Mouse (Mus musculus): ENCODE measurements around the gene Sult5a1.
"Not testable (repeated sequence)": the region's sequence is repeated elsewhere in the genome, so short reads cannot be mapped to it uniquely, and the experiment has no call there.

Sult5a1 gene

DNA sequence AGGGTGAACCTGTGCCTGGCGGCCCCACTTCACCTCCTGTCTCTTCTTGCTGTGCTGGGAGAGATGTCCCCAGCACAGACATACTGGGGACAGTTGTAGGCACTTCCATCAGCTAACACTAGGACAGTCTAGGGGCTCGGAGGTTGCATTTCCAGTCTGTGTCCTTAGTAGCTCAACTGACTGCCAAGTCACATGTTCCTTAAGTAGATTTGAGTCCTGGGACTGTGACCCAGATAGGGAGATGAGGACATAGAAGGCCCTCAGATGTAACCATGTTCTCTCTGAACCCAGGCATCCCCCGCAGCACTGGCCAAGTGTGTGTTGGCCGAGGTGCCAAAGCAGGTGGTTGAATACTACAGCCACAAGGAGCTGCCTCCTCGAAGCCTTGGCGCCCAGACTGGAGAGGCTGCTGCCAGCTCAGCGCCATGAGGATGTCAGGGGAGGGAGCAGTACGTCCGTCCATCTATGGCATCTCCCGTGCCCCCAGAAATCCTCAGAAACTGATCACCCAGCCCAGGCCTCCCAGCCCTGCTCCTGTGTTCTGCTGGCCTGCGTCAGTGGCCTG, 23.9 kb downstream of the Sult5a1 start:
- no peak for DNase-seq

DNA sequence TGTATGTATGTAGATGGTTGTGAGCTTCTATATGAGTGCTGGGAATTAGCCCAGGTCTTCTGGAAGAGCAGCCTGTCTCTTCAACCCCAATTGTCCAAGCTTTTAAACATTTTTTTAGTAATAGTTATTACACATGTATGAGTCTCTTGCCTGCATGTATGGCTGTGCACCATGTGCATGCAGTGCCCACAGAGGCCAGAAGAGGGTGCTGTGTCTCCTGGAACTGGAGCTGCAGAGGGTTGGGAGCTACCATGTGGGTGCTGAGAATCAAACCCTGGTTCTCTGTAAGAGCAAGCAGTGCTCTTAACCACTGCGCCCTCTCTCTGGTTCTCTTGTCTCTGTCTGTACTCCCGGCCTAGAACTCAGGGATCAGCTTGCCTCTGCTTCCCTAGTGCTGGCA, 25.2 kb downstream of the Sult5a1 start:
- no peak for DNase-seq

DNA sequence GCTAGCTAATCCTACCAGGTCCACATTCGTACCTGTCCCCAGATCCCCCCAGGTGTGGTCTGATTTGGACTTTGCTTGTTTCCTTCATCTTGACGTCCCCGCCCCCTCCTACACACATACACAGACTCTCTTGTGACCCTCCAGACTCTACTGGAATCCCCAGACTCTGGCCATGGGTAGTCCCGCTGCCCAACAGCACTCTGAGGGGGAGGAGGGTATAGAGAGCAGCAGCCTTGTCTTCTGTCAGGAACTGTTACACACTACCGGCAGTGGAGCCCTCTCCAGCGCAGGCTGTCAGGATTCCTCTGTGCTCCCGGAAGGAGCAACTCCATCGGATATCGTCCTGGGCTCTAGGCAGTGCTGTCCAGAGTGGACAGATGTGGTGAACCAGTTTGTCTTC, 27.1 kb downstream of the Sult5a1 start:
- no peak for DNase-seq

DNA sequence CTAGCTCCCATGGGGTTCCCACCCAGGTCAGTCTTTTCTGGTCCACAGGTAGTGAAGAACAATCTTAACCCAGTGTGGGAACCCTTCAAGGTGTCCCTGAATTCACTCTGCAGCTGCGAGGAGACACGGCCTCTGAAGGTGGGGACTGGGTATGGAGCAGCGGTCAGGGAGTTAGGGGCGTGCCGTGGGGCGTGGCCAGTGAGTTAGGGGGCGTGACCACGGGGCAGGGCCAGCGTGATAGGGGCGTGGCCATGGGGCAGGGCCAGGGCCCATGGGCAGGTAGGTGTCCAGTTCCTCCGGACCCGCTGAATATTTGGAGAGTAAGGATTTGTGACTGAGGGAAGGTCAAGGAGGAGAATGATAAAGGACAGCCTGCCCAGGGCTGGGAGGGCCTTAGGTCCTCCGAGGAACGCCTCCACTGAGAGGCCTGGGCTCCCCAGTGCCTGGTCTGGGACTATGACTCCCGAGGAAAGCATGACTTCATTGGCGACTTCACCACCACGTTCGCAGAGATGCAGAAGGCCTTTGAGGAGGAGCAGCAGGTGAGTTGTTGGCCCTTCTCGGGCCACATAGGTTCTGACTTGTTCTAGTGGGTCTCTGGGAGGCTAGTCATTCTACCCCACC, 31.8 kb downstream of the Sult5a1 start:
- DNase-seq = no peak

- no peak for DNase-seq
Observed at GRCm38 (mm10) chr8:123122670-123123069, 35.4 kb downstream of the Sult5a1 start.

- DNase-seq = no peak
Observed at GRCm38 (mm10) chr8:123122059-123122458, 36.1 kb downstream of the Sult5a1 start.

DNA sequence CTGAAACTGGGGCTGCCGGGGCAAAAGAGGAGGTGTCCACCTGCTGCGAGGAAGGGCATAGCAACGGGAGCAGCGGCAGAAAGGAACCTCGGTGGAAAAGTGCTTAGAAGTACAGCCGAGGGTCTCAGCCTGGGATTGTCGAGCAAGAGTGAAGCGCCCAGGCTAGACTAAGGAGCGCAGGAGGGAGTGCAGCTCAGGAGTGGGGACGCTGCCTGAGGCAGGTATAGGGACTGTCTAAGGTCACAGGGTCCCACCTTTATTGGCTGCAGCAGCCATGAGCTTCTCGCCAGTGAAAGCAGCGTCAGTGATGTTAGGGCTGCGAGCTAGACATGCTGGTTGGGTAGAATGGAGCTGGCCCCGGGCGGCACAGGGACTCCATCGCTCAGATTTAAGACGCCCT, 40.4 kb downstream of the Sult5a1 start:
- DNase-seq = no peak

- DNase-seq = no peak
Observed at GRCm38 (mm10) chr8:123117127-123117731, 40.9 kb downstream of the Sult5a1 start, which contains the start of gene Cpne7. TSS of gene Cpne7 (plus strand) at chr8:123117374.

DNA sequence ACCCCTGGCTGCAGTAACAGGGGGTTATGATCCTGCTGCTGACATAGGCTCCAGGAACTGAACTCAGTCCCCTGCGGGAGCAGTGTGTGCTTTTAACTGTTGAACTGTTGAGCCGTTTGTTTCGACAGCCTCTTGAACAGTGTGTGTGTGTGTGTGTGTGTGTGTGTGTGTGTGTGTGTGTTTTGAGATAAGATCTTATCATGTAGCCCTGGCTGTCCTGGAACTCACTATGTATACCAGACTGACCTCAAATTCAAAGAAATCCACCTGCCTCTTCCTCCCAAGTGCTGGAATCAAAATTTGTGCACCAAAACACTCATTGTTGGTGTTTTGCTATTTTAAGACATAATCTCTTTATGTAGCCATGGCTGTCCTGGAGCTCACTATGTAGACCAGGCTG, 43.5 kb downstream of the Sult5a1 start:
- DNase-seq = no peak

DNA sequence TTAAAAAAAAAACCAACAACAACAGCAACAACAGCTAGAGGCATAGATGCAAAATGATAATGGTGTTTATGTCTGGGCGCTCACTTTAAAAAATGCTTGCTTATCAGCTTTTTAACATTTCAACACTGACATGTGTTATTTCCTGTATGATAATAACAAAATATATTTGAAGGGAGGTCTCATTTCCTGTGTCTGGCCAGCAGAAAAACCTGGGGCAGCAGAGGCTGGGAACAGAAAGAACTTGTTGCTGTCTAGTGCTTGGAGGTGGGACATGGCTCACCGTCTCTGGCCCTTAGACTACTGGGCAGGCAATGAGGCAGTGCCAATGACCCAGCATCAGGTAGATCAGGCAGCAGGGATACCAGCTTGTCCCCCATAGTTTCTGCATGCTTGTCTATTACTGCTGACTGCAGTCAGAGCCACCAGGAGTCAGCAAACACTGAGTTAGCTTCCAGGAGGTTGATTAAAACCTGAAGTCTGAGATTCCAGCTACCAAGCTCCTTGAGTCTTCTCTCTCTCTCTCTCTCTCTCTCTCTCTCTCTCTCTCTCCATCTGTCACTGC, 44.1 kb downstream of the Sult5a1 start:
- DNase-seq = no peak

DNA sequence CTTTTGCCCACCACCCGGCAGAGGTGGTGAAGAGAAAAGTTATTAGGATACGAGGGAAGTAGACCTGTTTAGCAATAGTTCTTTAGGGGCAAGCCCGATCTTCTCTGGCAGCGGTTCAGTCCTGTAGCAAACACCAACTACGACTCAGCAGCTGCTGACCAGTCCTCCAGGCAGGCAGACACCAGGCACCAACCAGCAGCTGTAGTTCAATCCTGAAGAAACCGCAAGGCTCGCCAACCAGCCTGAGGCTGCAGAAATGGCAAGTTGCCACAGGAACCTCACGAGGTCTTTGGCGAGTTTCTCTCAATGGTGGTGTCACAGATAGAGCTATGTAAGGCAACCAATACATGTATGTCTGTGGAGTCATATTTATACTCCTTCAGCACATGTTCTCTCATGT, 45.2 kb downstream of the Sult5a1 start:
- no peak for DNase-seq

DNA sequence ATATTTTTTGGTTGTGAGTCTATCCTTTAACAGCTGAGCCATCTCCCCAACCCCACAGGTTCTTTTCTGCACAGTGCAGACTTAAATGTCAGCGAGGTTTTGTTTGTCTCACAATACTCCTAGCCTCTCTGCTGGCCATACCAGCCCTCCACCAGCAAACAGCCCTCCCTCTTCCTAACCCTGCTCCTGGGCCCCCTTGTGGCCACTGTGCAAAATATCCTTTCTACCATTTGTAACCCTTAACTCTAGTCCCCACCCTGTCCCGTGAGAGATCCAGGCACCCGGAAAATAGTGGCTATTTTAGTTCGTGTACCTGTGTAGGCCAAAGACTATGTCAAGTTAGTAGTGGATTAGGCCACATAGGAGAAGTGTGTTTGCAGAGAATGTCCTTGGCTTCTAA, 47.5 kb downstream of the Sult5a1 start:
- no peak for DNase-seq

DNA sequence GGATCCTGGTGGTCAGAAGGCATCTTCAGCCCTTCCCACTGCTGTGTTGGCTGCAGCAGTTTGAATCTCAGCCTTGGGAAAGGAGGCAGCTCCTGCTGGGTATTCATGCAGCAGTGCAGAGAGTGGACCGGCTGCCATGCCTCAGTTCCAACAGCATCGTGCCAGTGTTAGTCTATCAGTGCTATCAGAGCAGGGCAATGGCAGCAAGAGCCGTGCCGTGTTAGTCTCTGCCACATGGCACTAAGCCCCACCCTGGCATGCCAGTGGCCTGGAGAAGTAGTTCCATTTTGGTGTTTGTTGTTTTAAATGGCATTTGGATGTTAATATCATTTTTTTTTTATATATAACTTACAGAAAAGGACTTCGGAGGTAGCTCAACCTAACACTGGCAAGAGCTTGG, 49.2 kb downstream of the Sult5a1 start:
- DNase-seq = no peak

DNA sequence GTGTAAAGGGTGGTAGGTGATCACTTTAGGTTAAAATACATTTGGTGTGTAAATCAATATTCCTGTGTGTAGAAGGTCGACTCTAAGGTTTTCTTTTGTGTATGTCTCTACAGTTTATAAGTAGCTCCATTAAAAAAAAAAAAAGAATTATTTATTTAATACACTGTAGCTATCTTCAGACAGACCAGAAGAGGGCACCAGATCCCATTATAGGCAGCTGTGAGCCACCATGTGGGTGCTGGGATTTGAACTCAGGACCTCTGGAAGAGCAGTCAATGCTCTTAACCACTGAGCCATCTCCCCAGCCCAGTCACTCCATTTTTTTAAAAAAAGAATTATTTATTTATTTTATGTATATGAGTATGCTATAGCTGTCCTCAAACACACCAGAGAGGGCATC, 50.1 kb downstream of the Sult5a1 start:
- DNase-seq = no peak

GRCm38 (mm10) chr8:123106531-123106930, 51.6 kb downstream of the Sult5a1 start:
- DNase-seq = no peak

DNA sequence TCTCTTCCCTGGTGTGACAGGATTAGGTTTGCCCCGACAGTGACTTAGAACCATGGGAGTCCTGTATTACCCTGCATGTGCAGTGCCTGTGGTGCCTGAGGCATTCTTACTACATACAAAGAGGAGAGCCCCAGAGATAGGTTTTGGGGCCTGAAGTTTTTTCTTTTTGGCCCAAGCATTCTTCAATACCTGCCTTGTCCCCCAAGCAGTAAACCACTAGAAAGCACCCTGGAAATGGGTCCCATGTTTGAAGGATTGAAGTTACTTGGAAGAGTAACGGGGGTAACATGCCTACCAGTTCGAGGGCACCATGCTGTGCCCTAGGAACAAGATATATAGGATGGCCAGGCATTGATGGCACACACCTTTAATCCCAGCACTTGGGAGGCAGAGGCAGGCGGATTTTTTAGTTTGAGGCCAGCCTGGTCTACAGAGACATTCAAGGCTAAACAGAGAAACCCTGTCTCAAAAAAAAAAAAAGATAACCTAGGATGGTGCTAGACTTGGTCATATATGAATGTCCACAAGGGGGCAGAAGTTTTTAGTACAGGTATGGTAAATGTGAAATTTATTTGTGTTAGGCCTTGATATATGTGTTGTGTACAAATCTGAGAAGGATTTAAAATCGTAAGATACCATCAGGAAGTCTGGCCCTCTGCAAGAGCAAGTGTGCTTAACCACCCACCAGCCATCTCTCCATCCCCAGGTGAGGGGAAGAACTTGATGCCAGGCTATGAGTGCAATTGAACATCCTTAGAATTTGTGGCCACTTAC, 52.4 kb downstream of the Sult5a1 start:
- no peak for DNase-seq

GRCm38 (mm10) chr8:123104046-123104767, 53.9 kb downstream of the Sult5a1 start:
- no peak for DNase-seq

DNA sequence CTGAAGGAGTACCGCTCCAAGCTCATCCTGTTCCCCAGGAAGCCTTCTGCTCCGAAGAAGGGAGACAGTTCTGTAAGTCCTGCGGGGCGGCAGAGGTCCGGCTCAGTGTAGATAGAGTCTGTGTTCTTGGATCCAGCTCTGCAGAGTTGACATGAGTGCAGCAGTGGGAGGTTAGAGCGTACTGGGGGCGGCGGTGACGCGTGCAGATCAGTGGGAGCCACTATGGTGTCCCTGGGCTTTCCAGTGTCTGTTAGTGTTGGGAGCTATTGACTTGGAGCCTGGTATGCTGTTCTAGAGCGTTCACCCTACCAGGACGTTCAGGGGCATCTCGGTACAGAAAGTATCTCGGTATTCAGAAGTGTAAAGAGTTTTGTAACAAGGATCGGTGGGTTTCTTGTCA, 54.8 kb downstream of the Sult5a1 start:
- DNase-seq = no peak

GRCm38 (mm10) chr8:123102855-123103254, 55.3 kb downstream of the Sult5a1 start:
- DNase-seq = not testable (repeated sequence)

GRCm38 (mm10) chr8:123101735-123102685, 56.1 kb downstream of the Sult5a1 start, which contains the start of gene Rpl13:
TSS of gene Rpl13 (plus strand) at chr8:123102350.
- peak; percentile 96 for DNase-seq

DNA sequence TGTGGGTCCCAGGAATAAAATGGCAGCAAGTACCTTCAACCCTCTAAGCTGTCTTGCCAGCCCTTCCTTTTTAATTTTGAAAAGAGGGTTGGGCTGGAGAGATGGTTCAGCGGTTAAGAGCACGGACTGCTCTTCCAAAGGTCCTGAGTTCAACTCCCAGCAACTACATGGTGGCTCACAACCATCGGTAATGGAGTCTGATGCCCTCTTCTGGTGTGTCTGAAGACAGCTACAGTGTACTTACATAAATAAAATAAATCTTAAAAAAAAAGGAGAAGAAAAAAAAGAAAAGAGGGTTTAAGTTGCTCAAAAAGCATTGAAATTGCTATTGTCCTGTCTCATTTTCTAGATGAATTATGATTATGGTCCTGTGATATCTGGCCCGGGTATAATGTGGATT, 56.9 kb downstream of the Sult5a1 start:
- no peak for DNase-seq

- no peak for DNase-seq
Observed at GRCm38 (mm10) chr8:123100288-123100687, 57.8 kb downstream of the Sult5a1 start.

Data from cerebellum, adult 11-12 months (tissue).